Mouse (Mus musculus) olfactory bulb, adult 2 months (tissue): Measurements from ENCODE around the gene Alkbh5. TPM values are rescaled to one million over a fixed set of nuclear protein-coding genes. Genes with fewer than 3 reads are reported as not detected.

ENCODE experiments used
- polyA plus RNA-seq: library from polyadenylated mRNA; stranded (reverse); fragments of >200 nt; gene quantifications from 2 replicates; pipeline ENCODE4 v1.2.4, GENCODE M21; 2012; ENCODE audit warnings: low replicate concordance; ENCODE audit not compliant: missing spikeins, insufficient read depth, insufficient read length

Gene Alkbh5
- polyA plus RNA-seq, 1 experiment = not detected

Other genes starting within 250 kb of the Alkbh5 start
- gene Tom1l2, start 183.5 kb upstream of the Alkbh5 start, polyA plus RNA-seq = 119 TPM in 1 of 2 replicates, not detected in the other
- not detected in 2 replicates for gene Drc3, start 183.1 kb upstream of the Alkbh5 start, polyA plus RNA-seq
- gene Gid4, start 119.2 kb upstream of the Alkbh5 start, polyA plus RNA-seq = 149 TPM in 1 of 2 replicates, not detected in the other
- gene Atpaf2, start 117.9 kb upstream of the Alkbh5 start, polyA plus RNA-seq = not detected in 2 replicates
- not detected in 2 replicates for gene Drg2, start 81.8 kb upstream of the Alkbh5 start, polyA plus RNA-seq
- not detected in 2 replicates for gene Myo15, start 67.0 kb upstream of the Alkbh5 start, polyA plus RNA-seq
- gene Llgl1, start 163.3 kb downstream of the Alkbh5 start, polyA plus RNA-seq = not detected in 2 replicates
- not detected in 2 replicates for gene Flii, start 190.9 kb downstream of the Alkbh5 start, polyA plus RNA-seq
- not detected in 2 replicates for gene Mief2, start 192.0 kb downstream of the Alkbh5 start, polyA plus RNA-seq
- not detected in 2 replicates for gene Top3a, start 241.0 kb downstream of the Alkbh5 start, polyA plus RNA-seq
- not detected in 2 replicates for gene Smcr8, start 241.1 kb downstream of the Alkbh5 start, polyA plus RNA-seq